Mouse (Mus musculus): ENCODE data around the gene Sh3pxd2b.

- no peak for TF ChIP-seq ZNF384 (IDR thresholded peaks at IDR 0.05; ENCODE audit: low read depth, low read length)
- TF ChIP-seq POLR2A (IDR thresholded peaks at IDR 0.05; ENCODE audit: low read depth, low read length): peak; percentile 64
- TF ChIP-seq E2F4 (IDR thresholded peaks at IDR 0.05; ENCODE audit: insufficient replicate concordance, low read depth, low read length): no peak
- TF ChIP-seq CTCF (conservative IDR thresholded peaks at IDR 0.05 in 1 of 2, IDR thresholded peaks at IDR 0.05 in 1 of 2; ENCODE audit: low read depth in 2 of 2, low read length in 2 of 2): no peak
- TF ChIP-seq EP300 (IDR thresholded peaks at IDR 0.05; ENCODE audit: low read length): no peak
- peak; percentile 19; the same call in 1 of the 2 replicates for TF ChIP-seq NRF1 (IDR thresholded peaks at IDR 0.05; ENCODE audit: low read depth, low read length)
- no peak for TF ChIP-seq ZC3H11A (IDR thresholded peaks at IDR 0.05; ENCODE audit: low read depth, low read length)
- no peak for TF ChIP-seq USF2 (conservative IDR thresholded peaks at IDR 0.05; ENCODE audit: low read depth, low read length)
- no peak for TF ChIP-seq MEF2A (IDR thresholded peaks at IDR 0.05; ENCODE audit: borderline replicate concordance, low read depth, low read length)
- TF ChIP-seq KAT2A (IDR thresholded peaks at IDR 0.05; ENCODE audit: insufficient replicate concordance, low read length): no peak
- TF ChIP-seq MAX (IDR thresholded peaks at IDR 0.05; ENCODE audit: low read length): peak; percentile 9; the same call in 1 of the 2 replicates
Observed at GRCm38 (mm10) chr11:32347607-32348432, at the start of gene Sh3pxd2b.
